Mouse (Mus musculus): Measurements from ENCODE around the gene Gm9999. TPM values are rescaled to one million over a fixed set of nuclear protein-coding genes. Genes with fewer than 3 reads are reported as not detected.
A peak's percentile ranks its signal among the peaks of the same experiment; 100 is the strongest.

Gm9999 gene
- total and polyA plus RNA-seq, 2 experiments from 2014 or later, result not detected

GRCm38 (mm10) chr7:46962132-46962531 lies 21.2 kb upstream of the Gm9999 start:
- no peaks in the 10 kb centered on the region for H3K36me3 ChIP-seq (ENCODE audit: insufficient read depth, low read length)
- no peak overlapping the region for H3K4me3 ChIP-seq (ENCODE audit: low read depth, low read length)
- ATAC-seq (ENCODE audit: low FRiP score) (no peak), DNase-seq (ENCODE audit: low spot score) (peak; percentile 59)
- no peak overlapping the region for H3K4me2 ChIP-seq (ENCODE audit: low read depth, low read length, poor library complexity, severe bottlenecking)
- no peak for TF ChIP-seq CTCF (IDR thresholded peaks at IDR 0.05)
- no peaks in the 10 kb centered on the region; the same call in 1 of the 2 replicates for H3K4me1 ChIP-seq (ENCODE audit: insufficient read depth, low read length)
- no peaks in the 10 kb centered on the region for H3K9me3 ChIP-seq (ENCODE audit: low read length)
- H3K9ac ChIP-seq (replicated peaks; ENCODE audit: low read length, poor library complexity, severe bottlenecking), result no peak overlapping the region
- no peaks in the 10 kb centered on the region for H3K27me3 ChIP-seq (ENCODE audit: insufficient read depth, low read length)
- H3K27ac ChIP-seq (ENCODE audit: low read depth, low read length), result no peak overlapping the region

GRCm38 (mm10) chr7:46962806-46963618 lies 20.4 kb upstream of the Gm9999 start:
- ATAC-seq (ENCODE audit: low FRiP score) (peak; percentile 77), DNase-seq (ENCODE audit: low spot score) (peak; percentile 93)
- no peaks in the 10 kb centered on the region for H3K36me3 ChIP-seq (ENCODE audit: insufficient read depth, low read length)
- peak; percentile 88 for TF ChIP-seq CTCF (IDR thresholded peaks at IDR 0.05)
- H3K4me1 ChIP-seq (ENCODE audit: insufficient read depth, low read length), result no peaks in the 10 kb centered on the region
- no peaks in the 10 kb centered on the region for H3K27me3 ChIP-seq (ENCODE audit: insufficient read depth, low read length)
- WGBS, result under 1% methylated on average over 9 of the region's 9 CpGs
- H3K9me3 ChIP-seq (ENCODE audit: low read length), result no peaks in the 10 kb centered on the region
- no peak overlapping the region for H3K9ac ChIP-seq (replicated peaks; ENCODE audit: low read length, poor library complexity, severe bottlenecking)
- no peak overlapping the region for H3K4me2 ChIP-seq (ENCODE audit: low read depth, low read length, poor library complexity, severe bottlenecking)
- no peak overlapping the region for H3K4me3 ChIP-seq (ENCODE audit: low read depth, low read length)
- H3K27ac ChIP-seq (ENCODE audit: low read depth, low read length), result no peak overlapping the region

GRCm38 (mm10) chr7:46964070-46964469 lies 19.3 kb upstream of the Gm9999 start:
- no peak overlapping the region for H3K27ac ChIP-seq (ENCODE audit: low read depth, low read length)
- no peak overlapping the region for H3K4me3 ChIP-seq (ENCODE audit: low read depth, low read length)
- ATAC-seq (ENCODE audit: low FRiP score), result no peak
- H3K4me1 ChIP-seq (ENCODE audit: insufficient read depth, low read length), result no peaks in the 10 kb centered on the region
- H3K27me3 ChIP-seq (ENCODE audit: insufficient read depth, low read length), result no peaks in the 10 kb centered on the region
- WGBS, result 85% methylated on average over 7 of the region's 7 CpGs
- H3K4me2 ChIP-seq (ENCODE audit: low read depth, low read length, poor library complexity, severe bottlenecking), result no peak overlapping the region
- H3K36me3 ChIP-seq (ENCODE audit: insufficient read depth, low read length), result no peaks in the 10 kb centered on the region
- TF ChIP-seq CTCF (IDR thresholded peaks at IDR 0.05), result no peak
- no peak for DNase-seq (ENCODE audit: low spot score)
- H3K9ac ChIP-seq (replicated peaks; ENCODE audit: low read length, poor library complexity, severe bottlenecking), result no peak overlapping the region
- H3K9me3 ChIP-seq (ENCODE audit: low read length), result no peaks in the 10 kb centered on the region

- Histone ChIP-seq H3K4me2 (ENCODE audit: low read depth, low read length, poor library complexity, severe bottlenecking) (no peak overlapping the region), H3K4me3 (ENCODE audit: low read depth, low read length) (no peak overlapping the region), H3K9ac (replicated peaks; ENCODE audit: low read length, poor library complexity, severe bottlenecking) (no peak overlapping the region), H3K4me1 (ENCODE audit: insufficient read depth, low read length) (no peaks in the 10 kb centered on the region), H3K27ac (ENCODE audit: low read depth, low read length) (no peak overlapping the region), H3K27me3 (ENCODE audit: insufficient read depth, low read length) (no peaks in the 10 kb centered on the region), H3K9me3 (ENCODE audit: low read length) (no peaks in the 10 kb centered on the region), H3K36me3 (ENCODE audit: insufficient read depth, low read length) (no peaks in the 10 kb centered on the region)
- TF ChIP-seq CTCF (IDR thresholded peaks at IDR 0.05), result no peak
- no peak for ATAC-seq (ENCODE audit: low FRiP score)
- DNase-seq (ENCODE audit: low spot score), result no peak
- WGBS, result 89% methylated on average over 4 of the region's 4 CpGs
Observed at GRCm38 (mm10) chr7:46969898-46970297, 13.5 kb upstream of the Gm9999 start.

GRCm38 (mm10) chr7:46974648-46975047 lies 8.7 kb upstream of the Gm9999 start:
- H3K9me3 ChIP-seq (ENCODE audit: low read length), result no peaks in the 10 kb centered on the region
- no peaks in the 10 kb centered on the region for H3K36me3 ChIP-seq (ENCODE audit: insufficient read depth, low read length)
- H3K4me3 ChIP-seq (ENCODE audit: low read depth, low read length), result no peak overlapping the region
- no peaks in the 10 kb centered on the region for H3K27me3 ChIP-seq (ENCODE audit: insufficient read depth, low read length)
- no peak overlapping the region for H3K9ac ChIP-seq (replicated peaks; ENCODE audit: low read length, poor library complexity, severe bottlenecking)
- no peak overlapping the region for H3K27ac ChIP-seq (ENCODE audit: low read depth, low read length)
- H3K4me2 ChIP-seq (ENCODE audit: low read depth, low read length, poor library complexity, severe bottlenecking), result no peak overlapping the region
- WGBS, result 97% methylated on average over 4 of the region's 4 CpGs
- DNase-seq (ENCODE audit: low spot score) (no peak), ATAC-seq (ENCODE audit: low FRiP score) (no peak)
- no peak for TF ChIP-seq CTCF (IDR thresholded peaks at IDR 0.05)
- H3K4me1 ChIP-seq (ENCODE audit: insufficient read depth, low read length), result no peaks in the 10 kb centered on the region

GRCm38 (mm10) chr7:46975456-46975855 lies 7.9 kb upstream of the Gm9999 start:
- Histone ChIP-seq H3K9ac (replicated peaks; ENCODE audit: low read length, poor library complexity, severe bottlenecking) (no peak overlapping the region), H3K4me3 (ENCODE audit: low read depth, low read length) (no peak overlapping the region), H3K9me3 (ENCODE audit: low read length) (no peaks in the 10 kb centered on the region), H3K27me3 (ENCODE audit: insufficient read depth, low read length) (no peaks in the 10 kb centered on the region), H3K27ac (ENCODE audit: low read depth, low read length) (no peak overlapping the region), H3K4me2 (ENCODE audit: low read depth, low read length, poor library complexity, severe bottlenecking) (no peak overlapping the region), H3K4me1 (ENCODE audit: insufficient read depth, low read length) (no peaks in the 10 kb centered on the region), H3K36me3 (ENCODE audit: insufficient read depth, low read length) (no peaks in the 10 kb centered on the region)
- WGBS, result 91% methylated on average over 11 of the region's 11 CpGs
- no peak for DNase-seq (ENCODE audit: low spot score)
- TF ChIP-seq CTCF (IDR thresholded peaks at IDR 0.05), result no peak
- no peak for ATAC-seq (ENCODE audit: low FRiP score)

Measured in midbrain, postnatal 0 days (tissue).